Mouse (Mus musculus) brain, embryonic 14.5 days (tissue): ENCODE data around the gene Myct1. TPM values are rescaled to one million over a fixed set of nuclear protein-coding genes. Genes with fewer than 3 reads are reported as not detected.

Experiments used
- DNase-seq: peaks from one replicate; pipeline ENCODE4 v3.0.0-alpha.2; 2011; ENCODE audit warnings: low read depth
- CTCF ChIP-seq: fragments of 200-500 bp; IDR thresholded peaks from 2 replicates; pipeline ENCODE4 v1.5.1; 2012; ENCODE audit warnings: inconsistent platforms, mild to moderate bottlenecking, moderate library complexity, borderline replicate concordance; ENCODE audit not compliant: insufficient read depth, insufficient read length; ENCODE audit errors: extremely low read depth
- POLR2A ChIP-seq: fragments of 200-500 bp; IDR thresholded peaks from 2 replicates; pipeline ENCODE4 v1.6.1; 2012; ENCODE audit warnings: mild to moderate bottlenecking, inconsistent platforms, borderline replicate concordance; ENCODE audit not compliant: poor library complexity, insufficient read depth, insufficient read length, severe bottlenecking; ENCODE audit errors: extremely low read depth
- polyA plus RNA-seq: library from polyadenylated mRNA; depleted of rRNA; stranded (reverse); fragments of >200 nt; gene quantifications from 2 replicates; pipeline ENCODE4 v1.2.3, GENCODE M21; 2012; rRNA removed

Myct1 gene
- polyA plus RNA-seq, result 0.87 and 1.1 TPM in 2 replicates

DNA sequence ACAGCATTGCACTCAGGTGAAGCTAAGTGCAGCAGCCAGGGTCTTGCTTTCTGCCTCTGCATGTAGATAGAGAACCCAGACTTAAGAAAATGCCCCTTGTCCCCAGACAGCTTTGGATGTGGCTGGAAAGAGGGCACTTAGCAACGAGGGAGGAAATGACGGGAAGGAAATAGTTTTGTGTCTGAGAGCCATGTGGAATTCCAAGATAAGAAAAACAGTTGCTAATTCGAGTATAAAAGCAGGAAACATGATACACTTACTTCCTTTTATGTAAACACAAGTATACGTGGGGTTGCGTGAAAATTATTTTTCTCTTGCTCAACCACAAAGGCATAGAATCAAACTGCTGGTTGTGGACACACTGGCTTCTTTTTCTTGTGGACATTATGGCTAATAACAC is at the start of gene Myct1:
Myct1 (plus strand) TSS at position 312 of the 400 bp plus-strand sequence.
- no peak for DNase-seq
- TF ChIP-seq POLR2A (no peak), CTCF (no peak)

DNA sequence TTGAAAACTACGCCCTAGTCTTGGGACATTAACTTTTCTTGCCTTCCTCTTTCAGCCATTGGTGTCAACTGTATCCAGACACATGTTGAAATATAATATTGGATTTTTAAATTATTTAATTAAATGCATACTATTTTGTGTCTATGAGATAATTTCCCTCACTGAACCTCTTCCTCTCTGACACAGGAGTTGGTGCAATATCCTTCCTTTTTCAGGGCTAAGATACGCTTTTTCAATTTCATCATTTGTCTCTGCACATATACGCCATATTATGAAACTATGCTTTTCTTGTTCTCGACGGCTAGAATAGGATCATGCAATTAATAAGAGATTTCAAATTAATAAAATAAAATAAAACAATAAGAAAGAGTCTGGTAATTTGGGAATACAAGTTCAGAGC is 47.1 kb upstream of the Myct1 start:
- TF ChIP-seq CTCF (no peak), POLR2A (no peak)

DNA sequence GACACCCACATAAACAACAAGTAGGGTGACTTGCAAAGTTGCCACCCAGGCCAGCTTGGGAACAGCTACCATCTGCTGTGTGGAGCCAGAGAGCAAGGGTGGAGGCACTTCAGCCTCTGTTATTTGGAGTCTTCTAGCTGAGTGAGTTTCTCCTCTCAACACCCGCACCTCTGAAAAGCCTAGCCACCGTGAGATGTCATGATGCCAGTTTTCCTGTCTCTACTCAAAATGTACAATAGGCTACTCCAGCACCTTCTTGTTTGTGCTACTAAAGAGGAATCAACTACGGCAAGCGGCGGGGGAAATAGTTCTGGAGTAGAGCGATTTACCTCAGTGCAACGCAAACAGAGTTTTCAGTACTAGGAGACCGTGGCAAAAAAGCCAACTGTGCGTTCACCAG is 45.8 kb upstream of the Myct1 start:
- no peak for DNase-seq
- TF ChIP-seq POLR2A (no peak), CTCF (no peak)

More for the DNA sequence above, 47.1 kb upstream of the Myct1 start:
- DNase-seq, result no peak

DNA sequence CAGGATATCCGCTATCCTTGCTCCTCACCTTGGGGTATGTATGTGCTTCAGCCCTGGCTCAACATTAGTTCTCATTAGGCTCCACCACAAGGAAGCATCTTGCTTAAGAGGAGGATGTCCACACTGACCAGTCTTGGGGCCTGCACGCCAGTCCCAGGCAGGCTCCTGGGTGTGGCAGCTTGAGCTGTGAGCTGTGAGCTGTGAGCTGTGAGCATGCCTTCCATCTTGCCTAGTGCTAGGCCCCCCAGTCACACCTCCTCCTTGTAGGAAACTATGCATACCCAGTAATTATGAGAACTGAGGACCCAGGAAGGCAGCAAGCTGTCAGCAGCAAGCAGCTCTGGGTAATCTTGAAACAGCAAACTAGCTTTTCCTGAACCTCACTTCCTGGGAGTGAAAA is 44.9 kb upstream of the Myct1 start:
- DNase-seq, result no peak
- TF ChIP-seq CTCF (no peak), POLR2A (no peak)

DNA sequence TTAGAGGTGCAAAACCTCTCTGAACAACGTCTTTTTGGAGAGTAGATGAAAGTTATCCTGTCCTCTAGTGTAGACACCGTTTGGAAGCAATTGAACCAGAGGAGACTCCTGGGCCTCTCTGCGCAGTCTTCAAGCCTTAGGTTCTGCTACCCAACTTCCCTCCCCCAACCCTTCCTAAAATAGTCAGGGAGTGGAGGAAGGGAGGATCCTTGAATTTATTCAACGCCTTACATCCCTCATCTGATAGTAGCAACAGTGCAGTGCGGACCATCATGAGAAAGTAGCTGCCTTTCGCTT is 43.8 kb upstream of the Myct1 start:
- no peak for DNase-seq
- TF ChIP-seq POLR2A (no peak), CTCF (no peak)

DNA sequence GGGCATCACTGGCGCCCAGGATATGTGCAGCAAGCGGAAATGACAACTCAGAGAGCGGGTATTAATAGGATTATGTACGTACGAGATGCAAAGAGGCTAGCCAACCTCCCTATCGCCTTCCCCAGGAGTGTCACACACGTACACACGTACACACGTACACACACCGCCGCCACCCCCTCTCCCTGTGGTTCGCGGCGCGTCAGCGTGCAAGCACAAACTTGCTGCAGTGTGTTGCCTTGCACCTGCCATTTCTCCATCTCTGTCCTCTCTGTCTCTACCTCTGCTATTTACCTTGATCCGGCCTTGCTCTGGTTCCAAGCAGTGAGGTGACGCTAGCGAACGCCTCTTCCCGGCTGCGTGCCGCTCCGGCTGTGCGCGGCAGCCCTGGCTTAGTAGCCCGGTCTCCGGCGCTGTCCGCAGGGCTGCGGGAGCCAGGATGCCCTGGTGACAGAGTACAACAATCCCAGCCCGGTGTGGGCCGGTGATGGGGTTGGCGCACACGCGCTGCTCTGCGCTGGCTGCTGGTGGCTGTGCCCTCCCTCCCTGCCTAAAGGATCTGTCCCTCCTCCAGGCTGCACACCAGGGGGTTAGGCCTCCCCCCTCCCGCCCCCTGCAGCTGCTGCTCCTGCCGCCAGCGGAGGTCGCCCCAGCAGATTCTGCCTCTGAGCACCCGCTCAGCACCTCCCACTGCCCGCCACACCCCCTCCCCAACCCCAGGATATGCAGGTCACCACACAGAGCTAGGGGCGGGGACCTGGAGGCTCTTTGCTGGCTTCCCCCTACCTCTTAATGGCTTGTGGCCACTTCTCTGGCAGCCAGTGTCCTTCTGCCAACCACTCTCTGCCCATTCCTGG is 43.2 kb upstream of the Myct1 start:
- TF ChIP-seq POLR2A (no peak), CTCF (no peak)
- DNase-seq, result peak; percentile 78

DNA sequence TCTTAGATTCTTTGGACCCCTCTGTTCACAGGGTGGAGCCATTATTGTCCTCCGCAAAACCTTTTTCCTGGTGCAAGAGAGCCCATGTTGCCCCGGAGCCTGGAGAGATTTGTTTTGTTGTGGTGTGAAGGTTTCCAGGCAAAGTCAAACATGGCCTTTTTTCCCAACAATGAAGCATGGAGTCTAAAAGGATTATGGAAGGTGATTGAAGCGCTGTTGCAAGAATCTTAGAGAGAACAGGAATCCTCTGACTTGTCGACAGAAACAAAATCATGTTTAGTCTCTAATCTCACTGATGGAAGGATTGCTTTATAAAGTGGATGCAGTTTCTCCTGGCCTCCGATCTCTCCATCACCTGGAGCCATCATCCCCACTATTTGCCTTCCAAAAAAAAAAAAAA is 42.2 kb upstream of the Myct1 start, which contains the start of gene Syne1:
Syne1 (minus strand) TSS at position 101 of the 400 bp plus-strand sequence.
- DNase-seq, result peak; percentile 2
- TF ChIP-seq POLR2A, result no peak

DNA sequence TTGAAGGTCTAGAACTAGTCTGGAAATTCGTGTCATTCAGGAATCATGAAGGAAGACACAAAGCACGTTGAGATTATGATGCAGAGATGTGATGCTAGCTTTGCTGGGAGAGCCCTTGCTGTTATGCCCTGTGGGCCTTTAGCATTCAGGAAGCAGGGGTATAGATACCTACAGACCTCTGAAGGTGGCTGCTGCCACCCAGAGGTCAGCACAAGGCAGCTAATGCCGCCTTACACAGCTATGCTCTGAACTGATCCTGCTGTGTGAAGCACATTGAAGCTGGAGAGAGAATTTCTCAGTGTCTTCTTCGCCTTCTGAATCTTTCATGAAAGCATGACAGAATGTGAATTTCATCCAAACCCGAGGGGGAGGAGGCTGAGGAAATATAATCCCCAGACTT is 38.6 kb upstream of the Myct1 start:
- TF ChIP-seq POLR2A (no peak), CTCF (peak; percentile 53; the same call in 1 of the 2 replicates)
- peak; percentile 62 for DNase-seq

DNA sequence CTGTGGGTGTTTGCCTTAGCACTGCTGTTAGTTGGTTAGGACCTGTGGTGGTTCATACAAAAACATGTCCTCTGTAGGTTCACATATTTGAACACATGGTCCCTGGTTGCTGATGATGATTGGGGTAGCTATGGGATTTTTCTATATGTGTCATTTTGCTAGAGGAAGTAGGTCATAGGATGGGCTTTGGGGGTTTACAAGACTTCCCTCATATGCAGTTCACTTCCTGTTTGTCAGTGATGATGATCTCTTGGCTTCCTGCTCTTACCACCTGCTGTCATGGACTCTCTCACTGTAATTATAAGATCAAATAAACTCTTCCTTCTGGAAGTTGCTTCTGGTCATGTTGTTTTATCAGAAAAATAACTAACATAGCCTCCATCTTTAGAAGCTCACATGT is 34.8 kb upstream of the Myct1 start:
- no peak for DNase-seq
- TF ChIP-seq CTCF (no peak), POLR2A (no peak)

DNA sequence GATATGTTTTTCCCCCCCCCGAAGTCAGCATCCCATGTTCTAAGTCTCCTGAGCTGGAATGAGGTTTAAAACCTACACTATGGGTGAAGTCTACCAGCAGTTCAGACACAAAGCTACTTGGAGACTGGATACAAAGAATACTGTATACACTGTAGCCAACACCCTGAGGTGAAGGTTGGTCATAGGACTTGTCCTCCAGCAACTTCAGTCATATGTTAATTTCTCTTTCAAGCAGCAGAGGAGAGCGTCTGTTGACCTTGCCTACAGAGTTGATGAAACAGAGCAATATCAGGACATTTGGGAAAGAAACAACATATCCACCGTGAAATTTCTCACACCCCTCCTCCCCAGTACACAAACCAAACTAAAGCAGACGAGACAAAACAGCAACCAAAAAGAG is 33.0 kb upstream of the Myct1 start:
- TF ChIP-seq POLR2A, result no peak
- no peak for TF ChIP-seq CTCF
- DNase-seq, result no peak

DNA sequence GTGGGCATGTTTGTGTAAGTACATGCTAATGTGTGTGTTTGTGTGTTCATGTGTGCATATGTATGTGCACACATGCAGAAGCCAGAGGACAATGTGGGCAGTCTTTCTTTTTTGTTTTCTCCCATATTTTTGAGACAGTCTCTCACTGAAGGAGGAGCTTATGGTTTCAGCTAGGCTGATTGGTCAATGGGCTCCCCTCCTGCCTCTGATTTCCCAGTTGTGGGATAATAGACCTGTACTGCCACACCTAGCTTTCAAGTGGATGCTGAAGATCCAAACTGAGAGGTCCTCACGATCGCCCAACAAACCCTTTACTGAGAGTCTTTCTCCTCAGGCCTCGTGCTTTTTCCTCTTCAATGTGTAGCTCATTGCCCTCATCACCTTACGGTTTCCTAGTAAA is 31.9 kb upstream of the Myct1 start:
- DNase-seq, result no peak
- TF ChIP-seq POLR2A (no peak), CTCF (no peak)

DNA sequence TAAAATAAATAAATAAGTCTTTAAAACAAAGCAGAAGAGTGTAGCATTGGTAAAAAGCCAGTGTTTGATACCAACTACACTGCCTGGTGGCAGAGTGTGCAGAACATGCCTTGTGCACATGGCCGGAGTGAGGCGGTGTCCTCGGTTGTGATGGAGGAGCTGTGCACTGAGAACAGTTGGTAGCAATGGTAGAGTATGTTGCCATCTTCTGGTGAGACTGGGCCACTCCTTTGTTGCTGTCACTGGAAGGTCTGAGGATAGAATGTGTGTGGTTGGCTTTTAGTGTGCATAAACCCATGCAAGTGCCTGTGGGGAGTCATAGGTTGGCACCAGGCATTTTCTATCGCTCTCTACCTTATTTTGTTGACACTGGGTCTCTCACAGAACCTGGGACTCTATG is 24.6 kb upstream of the Myct1 start:
- DNase-seq, result no peak
- TF ChIP-seq POLR2A, result no peak
- no peak for TF ChIP-seq CTCF
